Comparison of ENCODE assay signal across 16 mouse cellular contexts in the genomic region with DNA sequence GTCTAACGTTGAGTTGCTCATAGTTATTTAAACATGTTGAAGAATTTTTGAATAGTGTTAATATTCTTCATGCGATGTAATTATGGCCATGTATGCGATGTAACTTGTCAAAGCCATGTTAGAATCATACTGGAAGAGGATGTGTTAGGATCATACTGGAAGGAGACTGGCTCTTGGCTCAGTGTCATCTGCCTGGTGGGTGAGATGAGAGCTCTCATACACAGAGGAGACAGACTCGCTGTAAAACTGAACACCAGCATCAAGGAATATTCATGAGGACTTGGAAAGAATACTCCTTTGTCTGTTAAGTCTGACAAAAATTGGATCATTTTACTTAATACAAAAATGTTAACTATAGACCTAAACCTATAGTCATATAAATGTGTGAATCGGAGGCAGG.
"Had no signal": no experiment of that assay in that cellular context is flagged by ENCODE, and none has a peak within 500 bp of the region (broad histone marks: within the 10 kb centered on the region; RNA-seq: fewer than 3 reads in every experiment).

No protein-coding gene starts in this region.

- H3K4me1 ChIP-seq: limb, embryonic 12.5 days; liver, embryonic 13.5 days; lung, embryonic 15.5 days; megakaryocyte, embryonic 14.5 days; neural tube, embryonic 12.5 days; stomach, embryonic 15.5 days had no signal

- H3K27me3 ChIP-seq: limb, embryonic 12.5 days; liver, embryonic 13.5 days; lung, embryonic 15.5 days; megakaryocyte, embryonic 14.5 days; midbrain, embryonic 15.5 days; neural tube, embryonic 12.5 days; stomach, embryonic 15.5 days had no signal

- ATAC-seq: liver, postnatal 0 days; midbrain, embryonic 15.5 days had no signal

- H3K9me3 ChIP-seq: limb, embryonic 12.5 days; liver, embryonic 13.5 days; lung, embryonic 15.5 days; megakaryocyte, embryonic 14.5 days; midbrain, embryonic 15.5 days; neural tube, embryonic 12.5 days; stomach, embryonic 15.5 days had no signal

- H3K27ac ChIP-seq: left cerebral cortex, adult 2 months; limb, embryonic 12.5 days; liver, embryonic 13.5 days; lung, embryonic 15.5 days; macrophage; midbrain, embryonic 15.5 days; neural tube, embryonic 12.5 days; stomach, embryonic 15.5 days had no signal

- H3K36me3 ChIP-seq: limb, embryonic 12.5 days; liver, embryonic 13.5 days; lung, embryonic 15.5 days; midbrain, embryonic 15.5 days; neural tube, embryonic 12.5 days; stomach, embryonic 15.5 days had no signal

- DNase-seq: kidney, adult 8-10 months; kidney, postnatal 25 days; liver; liver, embryonic 13.5 days; liver, postnatal 0 days; lung, postnatal 14 days; thymus, postnatal 4 days had no signal

- H3K4me3 ChIP-seq: left cerebral cortex, adult 2 months; limb, embryonic 12.5 days; liver, embryonic 13.5 days; lung, embryonic 15.5 days; megakaryocyte, embryonic 14.5 days; midbrain, embryonic 15.5 days; neural tube, embryonic 12.5 days; stomach, embryonic 15.5 days had no signal

- H3K9ac ChIP-seq: limb, embryonic 12.5 days; liver, embryonic 13.5 days; liver, postnatal 0 days; lung, embryonic 15.5 days; midbrain, embryonic 15.5 days; neural tube, embryonic 12.5 days; stomach, embryonic 15.5 days had no signal

- H3K4me2 ChIP-seq: limb, embryonic 12.5 days; liver, embryonic 13.5 days; lung, embryonic 15.5 days; midbrain, embryonic 11.5 days; midbrain, embryonic 15.5 days; neural tube, embryonic 12.5 days; stomach, embryonic 15.5 days had no signal
